Mouse (Mus musculus) induced T-regulatory cell, adult 2 months (primary cell): ENCODE measurements around the gene Rcc2.

Experiments used
- DNase-seq: peaks from one replicate; pipeline ENCODE4 v3.0.0-alpha.2; 2012; ENCODE audit warnings: low read depth

The Rcc2 gene

GRCm38 (mm10) chr4:140684881-140685303 lies 15.4 kb upstream of the Rcc2 start:
- DNase-seq: no peak

- no peak for DNase-seq
Measured at GRCm38 (mm10) chr4:140688044-140688825, 12.1 kb upstream of the Rcc2 start.

GRCm38 (mm10) chr4:140688826-140689425 lies 11.4 kb upstream of the Rcc2 start:
- DNase-seq: no peak

GRCm38 (mm10) chr4:140689873-140690655 lies 10.3 kb upstream of the Rcc2 start:
- DNase-seq: peak; percentile 54

GRCm38 (mm10) chr4:140691481-140691880 lies 8.9 kb upstream of the Rcc2 start:
- no peak for DNase-seq

- DNase-seq: no peak
Measured at GRCm38 (mm10) chr4:140693513-140693912, 6.8 kb upstream of the Rcc2 start.

- no peak for DNase-seq
Measured at GRCm38 (mm10) chr4:140694551-140695060, 5.7 kb upstream of the Rcc2 start.

GRCm38 (mm10) chr4:140695146-140695545 lies 5.2 kb upstream of the Rcc2 start:
- DNase-seq: no peak

- DNase-seq: no peak
Measured at GRCm38 (mm10) chr4:140695675-140696585, 4.4 kb upstream of the Rcc2 start.

GRCm38 (mm10) chr4:140699441-140700127 lies 757 bp upstream of the Rcc2 start:
- peak; percentile 89 for DNase-seq

GRCm38 (mm10) chr4:140701049-140701715 lies 841 bp downstream of the Rcc2 start:
- DNase-seq: peak; percentile 88

GRCm38 (mm10) chr4:140701716-140702561 lies 1.6 kb downstream of the Rcc2 start:
- peak; percentile 80 for DNase-seq

GRCm38 (mm10) chr4:140702611-140703327 lies 2.4 kb downstream of the Rcc2 start:
- DNase-seq: peak; percentile 88

GRCm38 (mm10) chr4:140703636-140704035 lies 3.3 kb downstream of the Rcc2 start:
- no peak for DNase-seq

GRCm38 (mm10) chr4:140704166-140704565 lies 3.8 kb downstream of the Rcc2 start:
- no peak for DNase-seq

- no peak for DNase-seq
Measured at GRCm38 (mm10) chr4:140707615-140708014, 7.3 kb downstream of the Rcc2 start.

GRCm38 (mm10) chr4:140708297-140708927 lies 8.1 kb downstream of the Rcc2 start:
- DNase-seq: no peak

- DNase-seq: no peak
Measured at GRCm38 (mm10) chr4:140709111-140709510, 8.8 kb downstream of the Rcc2 start.
